Mouse (Mus musculus): ENCODE data around the gene Hoxd11.

Gene Hoxd11

DNA sequence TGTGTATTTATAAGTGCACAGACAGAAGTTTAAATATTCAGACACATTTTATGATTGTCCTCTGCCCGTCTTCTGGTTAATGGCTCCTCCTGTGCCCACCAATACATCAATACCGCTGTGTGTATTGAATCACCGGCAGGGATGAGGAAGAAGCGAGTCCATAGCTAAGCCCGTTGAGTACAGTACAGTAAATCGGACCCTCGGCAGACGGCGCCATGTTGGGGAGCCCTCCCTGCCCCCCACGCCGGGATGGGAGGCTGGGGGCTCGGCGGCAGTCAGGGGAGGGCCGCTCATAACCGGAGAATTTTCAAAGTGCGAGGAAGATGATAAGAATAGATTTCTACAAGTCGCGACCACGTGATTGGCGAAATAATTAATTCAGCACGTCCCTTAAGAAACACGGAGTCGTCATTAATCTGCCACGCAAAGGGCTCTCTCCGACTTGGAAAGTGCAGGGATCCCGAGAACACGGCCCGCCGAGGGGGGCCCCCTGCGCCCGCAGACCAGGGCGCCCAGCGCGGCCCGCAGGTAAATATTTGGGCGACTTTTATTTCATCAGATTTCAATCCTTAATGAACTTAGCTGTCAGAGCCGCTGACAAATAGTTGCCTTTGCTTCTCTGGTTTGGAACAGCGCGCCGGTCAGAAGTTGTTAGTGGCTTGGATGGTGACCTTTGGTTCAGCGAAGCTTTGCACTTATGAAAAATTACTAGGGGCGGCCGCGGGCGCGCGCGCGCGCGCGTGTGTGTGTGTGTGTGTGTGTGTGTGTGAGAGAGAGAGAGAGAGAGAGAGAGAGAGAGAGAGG is 53.4 kb downstream of the Hoxd11 start:
- no peak for DNase-seq

DNA sequence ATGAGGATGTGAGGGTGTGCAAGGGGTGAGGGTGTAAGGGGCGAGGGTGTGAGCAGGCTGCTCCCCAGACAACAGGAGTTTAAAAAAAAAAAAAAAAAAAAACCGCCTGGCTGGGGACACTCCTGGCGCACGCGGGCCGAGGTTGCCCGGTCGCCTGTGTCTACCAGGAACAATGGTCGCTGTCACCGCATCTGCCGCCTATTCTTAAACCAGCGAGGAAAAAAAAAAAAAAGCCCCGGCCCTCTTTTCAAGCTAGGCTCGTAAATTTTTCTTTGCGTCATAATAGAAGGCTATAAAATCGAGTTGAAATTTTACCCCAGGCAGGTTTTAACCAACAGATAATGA is 53.9 kb downstream of the Hoxd11 start:
- no peak for DNase-seq

DNA sequence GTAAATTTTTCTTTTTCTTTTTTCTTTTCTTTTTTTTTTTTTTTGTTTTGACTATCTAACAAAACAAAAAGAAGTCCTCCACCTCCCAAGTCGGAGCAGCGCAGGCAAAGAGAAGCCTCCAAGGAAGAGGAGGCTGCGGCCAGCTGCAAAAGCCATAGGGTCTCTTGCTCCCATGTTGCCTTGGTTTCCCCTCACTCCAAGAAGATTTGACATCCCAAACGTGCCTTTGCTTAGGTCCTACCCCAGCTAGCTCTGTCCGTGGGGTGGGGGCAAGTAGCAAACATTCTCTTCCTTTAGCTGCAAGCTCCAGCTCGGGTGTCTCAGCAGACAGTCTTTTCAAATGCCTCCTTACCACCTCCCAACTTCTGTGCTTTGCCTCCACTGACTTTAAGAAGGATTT is 54.4 kb downstream of the Hoxd11 start:
- no peak for DNase-seq

DNA sequence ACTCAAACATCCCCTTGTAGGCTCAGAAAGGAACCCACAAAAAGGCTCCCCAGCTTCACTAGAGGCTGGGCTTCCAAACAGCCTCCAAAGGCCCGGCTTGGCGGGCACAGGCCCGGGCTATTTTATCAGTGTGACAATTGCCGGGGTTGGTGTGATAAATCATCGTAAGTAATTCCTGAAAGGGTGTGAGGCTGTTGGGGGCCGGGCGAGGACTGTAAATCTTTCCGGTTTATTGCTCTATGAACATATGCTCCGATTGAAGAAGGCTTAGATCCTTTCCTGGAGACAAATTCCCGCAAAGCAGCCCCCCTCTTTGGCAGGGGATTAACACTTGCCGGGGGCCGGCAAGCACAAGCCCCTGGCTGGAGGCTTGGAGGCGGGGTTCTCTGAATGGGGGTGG is 55.1 kb downstream of the Hoxd11 start:
- DNase-seq: no peak

DNA sequence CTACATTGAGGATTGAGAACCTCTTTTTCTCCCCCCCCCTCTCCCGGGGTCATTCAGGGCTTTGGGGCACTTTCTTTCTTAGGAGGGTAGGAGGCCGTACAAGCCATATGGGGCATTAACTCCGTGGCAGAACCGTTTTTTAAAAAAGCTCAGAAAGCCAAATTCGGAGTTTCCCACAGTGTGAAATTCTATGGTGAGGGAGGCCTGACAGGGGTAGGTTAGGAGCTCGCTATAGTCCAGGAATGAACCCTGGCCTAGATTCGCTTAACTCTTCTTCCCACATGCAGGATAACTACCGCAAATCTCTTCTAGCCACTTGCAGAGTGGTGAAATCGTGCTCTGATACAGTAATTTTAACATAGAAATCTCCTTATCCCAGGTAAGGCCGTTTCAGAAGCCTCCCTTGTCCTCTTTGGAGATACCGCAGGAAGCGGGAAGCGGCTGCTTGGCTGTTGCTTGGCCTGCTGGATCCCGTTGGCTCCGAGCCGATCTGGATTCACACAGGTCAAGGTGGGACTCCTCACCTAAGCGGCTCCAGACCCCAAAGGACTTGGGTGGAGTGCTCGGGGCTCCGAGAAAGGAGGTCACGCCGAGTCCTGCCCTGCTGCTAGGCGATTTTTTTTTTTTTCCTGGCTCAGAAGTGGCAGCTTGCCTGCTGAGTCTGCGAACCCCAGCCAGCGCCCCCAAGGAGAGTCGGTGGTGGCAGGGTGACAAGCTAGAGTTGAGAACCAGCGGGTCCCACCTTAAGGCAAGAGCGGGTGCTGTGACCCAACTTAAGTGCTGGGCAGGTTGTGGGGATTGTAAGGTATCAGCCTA is 55.8 kb downstream of the Hoxd11 start:
- DNase-seq: no peak

DNA sequence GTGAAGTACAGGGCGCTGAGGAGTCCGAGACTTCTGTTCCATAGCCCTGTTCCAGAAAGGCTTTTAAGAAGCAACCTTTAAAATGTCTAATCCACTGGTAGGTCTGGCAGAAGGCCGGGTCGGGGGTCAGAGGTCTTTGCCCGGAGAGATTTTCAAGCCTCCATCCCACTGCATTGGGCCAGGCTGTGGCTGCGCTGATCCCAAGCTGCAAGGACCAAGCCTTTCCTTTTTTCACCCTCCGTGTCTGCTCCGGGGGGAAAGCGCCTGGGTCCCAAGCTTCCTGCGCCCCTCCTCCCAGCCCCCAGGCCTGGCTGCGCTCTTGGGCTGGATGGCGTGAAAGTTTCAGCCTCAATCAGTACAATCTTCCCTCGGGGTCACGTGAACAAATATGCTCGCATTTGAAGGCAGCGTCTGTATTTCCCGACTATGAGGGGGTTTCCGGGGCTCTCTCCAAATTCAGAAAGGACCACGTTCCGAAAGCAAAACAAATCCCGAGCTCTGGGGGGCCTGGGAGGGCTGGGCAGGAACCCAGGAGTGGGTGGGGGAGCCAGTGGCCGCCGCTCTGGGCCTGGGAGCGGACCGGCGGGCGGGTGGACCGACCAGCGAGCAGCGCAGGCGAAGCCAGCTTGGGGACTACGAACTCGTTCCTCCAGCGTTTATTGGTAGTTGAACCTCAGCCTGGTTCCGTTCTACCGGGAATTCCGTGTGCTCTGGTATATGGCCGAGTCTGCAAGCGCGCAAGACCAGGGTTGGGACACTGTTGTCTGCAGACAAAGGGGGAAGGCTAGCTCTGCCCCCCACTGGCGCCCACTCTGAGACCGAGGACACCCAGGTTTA is 56.7 kb downstream of the Hoxd11 start:
- no peak for DNase-seq
